Mouse (Mus musculus): ENCODE results near the gene Ms4a4c. TPM values are rescaled to one million over a fixed set of nuclear protein-coding genes. Genes with fewer than 3 reads are reported as not detected.
"Not testable (repeated sequence)": the region's sequence is repeated elsewhere in the genome, so short reads cannot be mapped to it uniquely, and the experiment has no call there.

Gene Ms4a4c
- polyA plus RNA-seq, 1 experiment = not detected

GRCm38 (mm10) chr19:11388949-11389348 is 15.6 kb upstream of the Ms4a4c start:
- Histone ChIP-seq H3K9me3 (ENCODE audit: control insufficient read depth, low read length) (no peaks in the 10 kb centered on the region), H3K4me1 (ENCODE audit: control insufficient read depth) (no peaks in the 10 kb centered on the region), H3K4me3 (replicated peaks) (no peak overlapping the region), H3K36me3 (ENCODE audit: control insufficient read depth) (no peaks in the 10 kb centered on the region), H3K27me3 (ENCODE audit: control insufficient read depth) (no peaks in the 10 kb centered on the region)
- no peak for TF ChIP-seq TAL1 (IDR thresholded peaks at IDR 0.05; ENCODE audit: low read length)
- no peak for TF ChIP-seq GATA1 (IDR thresholded peaks at IDR 0.05; ENCODE audit: low read length)

- TF ChIP-seq GATA1 (IDR thresholded peaks at IDR 0.05; ENCODE audit: low read length) = no peak
- no peak for TF ChIP-seq TAL1 (IDR thresholded peaks at IDR 0.05; ENCODE audit: low read length)
- H3K36me3 ChIP-seq (ENCODE audit: control insufficient read depth) = no peaks in the 10 kb centered on the region
- no peaks in the 10 kb centered on the region for H3K9me3 ChIP-seq (ENCODE audit: control insufficient read depth, low read length)
- no peak overlapping the region for H3K4me3 ChIP-seq (replicated peaks)
- no peaks in the 10 kb centered on the region for H3K27me3 ChIP-seq (ENCODE audit: control insufficient read depth)
- no peaks in the 10 kb centered on the region for H3K4me1 ChIP-seq (ENCODE audit: control insufficient read depth)
Measured at GRCm38 (mm10) chr19:11395769-11396168, 8.8 kb upstream of the Ms4a4c start.

- Histone ChIP-seq H3K4me1 (ENCODE audit: control insufficient read depth) (no peaks in the 10 kb centered on the region), H3K4me3 (replicated peaks) (no peak overlapping the region), H3K27me3 (ENCODE audit: control insufficient read depth) (no peaks in the 10 kb centered on the region), H3K36me3 (ENCODE audit: control insufficient read depth) (no peaks in the 10 kb centered on the region), H3K9me3 (ENCODE audit: control insufficient read depth, low read length) (no peaks in the 10 kb centered on the region)
- TF ChIP-seq TAL1 (IDR thresholded peaks at IDR 0.05; ENCODE audit: low read length) (no peak), GATA1 (IDR thresholded peaks at IDR 0.05; ENCODE audit: low read length) (no peak)
Measured at GRCm38 (mm10) chr19:11407428-11407827, 2.9 kb downstream of the Ms4a4c start.

- Histone ChIP-seq H3K36me3 (ENCODE audit: control insufficient read depth) (no peaks in the 10 kb centered on the region), H3K4me1 (ENCODE audit: control insufficient read depth) (no peaks in the 10 kb centered on the region), H3K27me3 (ENCODE audit: control insufficient read depth) (no peaks in the 10 kb centered on the region), H3K9me3 (ENCODE audit: control insufficient read depth, low read length) (no peaks in the 10 kb centered on the region), H3K4me3 (replicated peaks) (no peak overlapping the region)
- TF ChIP-seq GATA1 (IDR thresholded peaks at IDR 0.05; ENCODE audit: low read length) (no peak), TAL1 (IDR thresholded peaks at IDR 0.05; ENCODE audit: low read length) (no peak)
Measured at GRCm38 (mm10) chr19:11408591-11408990, 4.0 kb downstream of the Ms4a4c start.

- TF ChIP-seq GATA1 (IDR thresholded peaks at IDR 0.05; ENCODE audit: low read length) = no peak
- TF ChIP-seq TAL1 (IDR thresholded peaks at IDR 0.05; ENCODE audit: low read length) = no peak
- Histone ChIP-seq H3K36me3 (ENCODE audit: control insufficient read depth) (no peaks in the 10 kb centered on the region), H3K4me3 (replicated peaks) (no peak overlapping the region), H3K4me1 (ENCODE audit: control insufficient read depth) (no peaks in the 10 kb centered on the region), H3K27me3 (ENCODE audit: control insufficient read depth) (no peaks in the 10 kb centered on the region), H3K9me3 (ENCODE audit: control insufficient read depth, low read length) (no peaks in the 10 kb centered on the region)
Measured at GRCm38 (mm10) chr19:11411640-11412039, 7.1 kb downstream of the Ms4a4c start.

- H3K4me1 ChIP-seq (ENCODE audit: control insufficient read depth) = no peaks in the 10 kb centered on the region
Measured at GRCm38 (mm10) chr19:11414084-11414483, 9.5 kb downstream of the Ms4a4c start.

GRCm38 (mm10) chr19:11415581-11415980 is 11.0 kb downstream of the Ms4a4c start:
- Histone ChIP-seq H3K4me3 (replicated peaks) (no peak overlapping the region), H3K9me3 (ENCODE audit: control insufficient read depth, low read length) (no peaks in the 10 kb centered on the region), H3K36me3 (ENCODE audit: control insufficient read depth) (no peaks in the 10 kb centered on the region), H3K4me1 (ENCODE audit: control insufficient read depth) (no peaks in the 10 kb centered on the region), H3K27me3 (ENCODE audit: control insufficient read depth) (no peaks in the 10 kb centered on the region)
- no peak for TF ChIP-seq TAL1 (IDR thresholded peaks at IDR 0.05; ENCODE audit: low read length)
- TF ChIP-seq GATA1 (IDR thresholded peaks at IDR 0.05; ENCODE audit: low read length) = no peak

More at GRCm38 (mm10) chr19:11414084-11414483, 9.5 kb downstream of the Ms4a4c start:
- no peaks in the 10 kb centered on the region for H3K9me3 ChIP-seq (ENCODE audit: control insufficient read depth, low read length)
- H3K4me3 ChIP-seq (replicated peaks) = no peak overlapping the region
- no peaks in the 10 kb centered on the region for H3K27me3 ChIP-seq (ENCODE audit: control insufficient read depth)
- no peaks in the 10 kb centered on the region for H3K36me3 ChIP-seq (ENCODE audit: control insufficient read depth)
- TF ChIP-seq GATA1 (IDR thresholded peaks at IDR 0.05; ENCODE audit: low read length) = no peak
- no peak for TF ChIP-seq TAL1 (IDR thresholded peaks at IDR 0.05; ENCODE audit: low read length)

- H3K27me3 ChIP-seq (ENCODE audit: control insufficient read depth); H3K9me3 ChIP-seq (ENCODE audit: control insufficient read depth, low read length); H3K4me3 ChIP-seq (replicated peaks); H3K36me3 ChIP-seq (ENCODE audit: control insufficient read depth); H3K4me1 ChIP-seq (ENCODE audit: control insufficient read depth): not testable (repeated sequence)
Measured at GRCm38 (mm10) chr19:11418865-11419264, 14.3 kb downstream of the Ms4a4c start.

- not testable (repeated sequence) for H3K4me3 ChIP-seq (replicated peaks); H3K36me3 ChIP-seq (ENCODE audit: control insufficient read depth); H3K4me1 ChIP-seq (ENCODE audit: control insufficient read depth); H3K9me3 ChIP-seq (ENCODE audit: control insufficient read depth, low read length); H3K27me3 ChIP-seq (ENCODE audit: control insufficient read depth)
Measured at GRCm38 (mm10) chr19:11431209-11431608, 26.6 kb downstream of the Ms4a4c start.

GRCm38 (mm10) chr19:11435058-11435834 is 30.7 kb downstream of the Ms4a4c start:
- TF ChIP-seq TAL1 (IDR thresholded peaks at IDR 0.05; ENCODE audit: low read length) (no peak), GATA1 (IDR thresholded peaks at IDR 0.05; ENCODE audit: low read length) (no peak)
- H3K4me3 ChIP-seq (replicated peaks) = no peak overlapping the region

More at GRCm38 (mm10) chr19:11435058-11435834, 30.7 kb downstream of the Ms4a4c start:
- no peaks in the 10 kb centered on the region for H3K4me1 ChIP-seq (ENCODE audit: control insufficient read depth)
- no peaks in the 10 kb centered on the region for H3K36me3 ChIP-seq (ENCODE audit: control insufficient read depth)
- H3K9me3 ChIP-seq (ENCODE audit: control insufficient read depth, low read length) = no peaks in the 10 kb centered on the region
- no peaks in the 10 kb centered on the region for H3K27me3 ChIP-seq (ENCODE audit: control insufficient read depth)

Data from erythroblast, embryonic 14.5 days (primary cell).